Mouse (Mus musculus) fibroblast of lung, adult 2 months (primary cell): ENCODE data around the gene Adora3.

Experiments used
- DNase-seq: peaks from one replicate; pipeline ENCODE4 v3.0.0-alpha.2; 2011; ENCODE audit warnings: low read depth

The Adora3 gene

DNA sequence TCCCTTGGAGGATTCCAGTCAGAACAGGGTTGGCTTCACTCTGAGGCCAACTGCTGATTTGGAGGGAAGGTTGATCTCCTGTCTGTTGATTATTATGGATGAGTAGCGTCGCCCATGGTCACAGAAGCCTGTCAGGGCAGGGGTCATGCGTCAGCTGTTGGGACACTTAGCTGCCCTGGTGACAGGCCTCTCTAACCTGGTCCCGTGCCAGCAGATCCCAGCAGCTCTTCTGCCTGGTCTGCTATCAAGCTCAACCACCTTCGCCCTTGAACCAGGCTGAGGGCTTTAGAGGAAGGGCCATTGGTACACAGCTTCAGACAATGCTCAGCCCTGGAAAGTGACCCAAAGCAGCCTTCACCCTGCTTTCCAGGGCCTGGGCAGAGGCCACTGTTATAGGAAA lies 5.4 kb downstream of the Adora3 start:
- DNase-seq, result no peak

DNA sequence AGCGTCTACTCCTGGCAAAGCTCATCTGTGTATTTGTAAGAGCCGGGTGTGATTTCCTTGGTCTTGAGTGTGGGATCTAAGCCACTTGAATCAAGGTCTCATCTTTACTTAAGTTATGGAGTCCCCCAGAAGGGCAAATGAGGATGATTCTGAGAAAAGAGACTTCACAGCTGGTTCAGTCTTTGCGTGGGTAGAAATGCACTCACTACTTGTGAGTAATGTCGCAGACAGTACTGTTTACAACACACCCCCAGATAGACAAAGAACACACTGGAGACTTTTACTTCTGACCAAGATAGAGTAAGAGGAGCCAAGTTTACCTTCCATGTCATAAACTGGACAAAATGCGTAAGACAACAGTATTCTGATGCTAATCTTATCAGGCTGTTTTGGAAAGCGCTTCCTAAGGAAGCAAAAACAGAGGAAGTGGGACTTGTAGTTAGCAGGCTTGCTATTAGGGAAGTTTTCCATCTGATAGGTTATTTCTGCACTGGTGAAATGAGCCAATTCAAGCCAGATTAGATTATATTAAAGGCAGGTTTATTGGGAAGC lies 6.7 kb downstream of the Adora3 start:
- DNase-seq, result no peak

DNA sequence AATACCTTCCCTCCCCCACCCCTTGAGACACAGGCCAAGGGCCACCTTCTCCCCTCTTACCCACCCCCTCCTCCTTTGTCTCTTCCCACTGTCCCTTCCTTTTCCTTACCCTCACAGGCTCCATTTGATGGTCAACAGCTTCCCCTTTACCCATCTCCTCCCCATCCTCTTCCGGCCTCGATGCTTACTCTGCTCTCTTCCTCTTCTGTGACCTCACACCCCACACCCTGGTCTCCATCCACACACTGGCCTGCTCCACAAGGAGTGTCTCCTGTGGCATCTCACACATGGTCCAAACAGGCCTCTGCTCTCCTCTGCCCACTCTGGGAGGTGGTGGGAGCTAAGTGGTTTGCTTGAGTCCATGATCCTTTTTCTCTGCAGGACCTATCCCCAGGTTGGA lies 7.3 kb downstream of the Adora3 start:
- DNase-seq, result no peak

DNA sequence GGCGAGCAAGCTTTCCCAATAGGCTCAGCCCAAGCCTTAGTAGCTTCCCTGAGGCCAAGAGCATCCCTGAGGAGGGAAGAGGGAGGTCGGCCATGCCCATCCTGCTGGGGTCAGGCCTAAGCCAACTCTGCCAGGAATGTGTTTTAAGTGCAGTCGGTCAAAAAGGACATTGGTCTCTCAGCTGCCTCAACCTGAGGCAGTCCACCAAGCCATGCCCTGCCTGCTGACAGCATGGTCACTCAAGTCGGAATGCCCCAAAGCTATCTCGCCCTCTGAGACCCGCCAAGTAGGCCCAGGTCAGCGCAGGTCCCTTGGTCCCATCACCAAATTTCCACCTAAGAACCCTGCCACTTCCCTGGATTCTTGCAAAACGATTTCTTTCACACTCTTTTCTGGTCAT lies 8.1 kb downstream of the Adora3 start:
- no peak for DNase-seq

DNA sequence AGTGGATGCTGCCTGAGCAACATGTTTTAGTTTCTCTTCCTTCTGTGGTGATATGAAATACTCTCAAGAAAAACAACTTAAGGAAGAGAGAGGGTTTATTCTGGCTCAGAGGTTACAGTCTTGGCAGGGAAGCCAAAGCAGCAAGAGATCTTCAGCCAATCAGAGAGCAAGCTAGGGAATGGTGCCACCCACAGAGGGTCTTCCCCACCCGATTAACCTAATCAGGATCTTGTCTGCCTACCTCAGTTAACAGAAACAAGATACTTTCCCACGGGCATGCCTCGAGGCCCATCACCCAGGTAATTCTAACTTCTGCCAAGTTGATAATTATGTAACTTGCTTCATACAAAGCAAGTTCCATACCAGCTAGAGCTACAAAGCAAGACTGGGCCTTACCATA lies 9.8 kb downstream of the Adora3 start:
- DNase-seq, result no peak

DNA sequence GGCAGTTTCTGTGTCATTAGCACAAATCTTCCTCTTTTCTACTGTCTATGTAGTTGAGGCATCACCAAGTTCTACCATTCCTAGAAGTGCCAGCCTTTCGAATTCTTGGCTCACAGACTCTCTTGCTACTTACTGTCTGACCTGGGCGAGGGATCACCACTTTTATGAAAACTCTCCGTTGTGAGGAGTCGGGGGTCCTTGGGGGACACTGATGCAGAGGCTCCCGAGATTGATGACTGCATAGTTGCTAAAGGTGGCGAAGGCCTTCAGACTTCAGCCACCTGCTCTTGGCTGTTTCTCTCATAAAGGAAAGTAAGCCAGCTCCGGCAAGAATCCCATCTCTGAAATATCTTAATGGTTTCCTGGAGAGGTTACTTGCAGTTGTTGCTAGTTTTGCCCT lies 11.4 kb downstream of the Adora3 start:
- no peak for DNase-seq

DNA sequence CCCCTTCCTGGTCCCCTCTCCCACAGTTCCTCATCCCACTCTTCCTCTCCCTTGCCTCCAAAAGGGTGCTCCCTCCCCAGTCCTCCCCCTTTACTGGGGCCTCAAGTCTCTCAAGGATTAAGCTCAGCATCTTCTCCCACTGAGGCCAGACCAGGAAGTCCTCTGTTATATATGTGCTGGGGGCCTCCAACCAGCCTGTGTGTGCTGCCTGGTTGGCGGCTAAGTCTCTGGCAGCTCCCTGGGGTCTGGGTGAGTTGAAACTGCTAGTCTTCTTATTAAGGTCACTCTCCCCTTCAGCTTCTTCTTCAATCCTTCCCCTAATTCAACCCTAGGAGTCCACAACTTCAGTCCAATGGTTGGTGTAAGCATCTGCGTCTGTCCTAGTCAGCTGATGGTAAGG lies 12.5 kb downstream of the Adora3 start:
- DNase-seq, result no peak

DNA sequence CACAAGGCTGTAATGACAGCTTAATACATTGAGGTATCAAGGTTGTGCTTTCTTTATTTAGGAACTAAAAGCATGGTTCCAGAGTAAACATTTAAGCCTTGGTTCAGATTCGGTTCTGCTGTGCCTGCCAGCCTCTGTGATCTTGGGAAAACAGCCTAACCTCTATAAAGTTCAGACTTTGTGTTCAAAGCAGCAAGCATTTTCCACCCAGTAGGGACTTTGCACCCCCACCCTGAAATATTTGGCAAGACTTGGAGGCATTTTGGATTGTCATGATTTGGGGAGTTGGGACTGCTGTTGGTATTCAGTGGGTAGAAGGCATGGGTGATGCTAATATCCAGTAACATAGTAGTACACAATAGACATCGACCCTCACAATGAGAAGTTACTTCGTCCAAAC lies 18.3 kb downstream of the Adora3 start:
- DNase-seq, result no peak

DNA sequence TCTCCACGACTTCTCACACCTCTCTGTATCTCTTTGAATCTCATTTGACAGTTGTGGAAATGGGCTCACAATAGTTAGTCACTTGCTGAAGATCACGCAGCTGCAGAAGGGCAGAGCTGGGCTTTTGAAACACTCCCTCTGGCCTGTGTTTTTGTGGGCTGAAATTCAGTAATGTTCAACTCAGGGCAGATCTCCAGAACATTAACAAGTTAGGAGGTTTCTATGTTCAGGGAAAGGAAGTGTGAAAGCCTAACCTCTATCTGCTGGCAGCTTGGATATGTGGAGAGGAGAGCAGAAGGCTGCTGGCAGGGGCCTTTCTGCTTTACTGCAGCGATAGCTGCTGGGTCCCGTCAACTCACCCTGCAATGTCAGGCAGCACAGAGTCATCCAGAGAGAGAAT lies 19.6 kb downstream of the Adora3 start:
- DNase-seq, result no peak

DNA sequence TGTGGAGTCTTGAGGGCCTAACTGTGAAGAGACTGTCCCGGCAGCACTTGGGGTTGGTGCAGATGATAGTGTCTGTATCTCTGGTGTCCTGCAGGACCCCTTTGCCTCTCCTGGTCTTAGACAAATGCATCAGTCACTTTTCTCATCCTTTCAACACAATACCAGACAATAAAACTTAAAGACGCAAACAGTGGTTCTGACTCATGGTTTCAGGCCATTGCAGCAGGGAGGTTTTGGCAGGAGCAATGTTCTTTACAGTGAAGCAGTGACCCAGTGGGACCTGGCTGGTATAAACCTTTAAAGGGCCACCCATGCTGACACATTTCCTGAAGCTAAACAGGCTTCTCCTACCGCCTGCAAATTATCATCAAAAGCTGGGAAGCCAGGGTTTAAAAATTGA lies 20.5 kb downstream of the Adora3 start:
- DNase-seq, result no peak

DNA sequence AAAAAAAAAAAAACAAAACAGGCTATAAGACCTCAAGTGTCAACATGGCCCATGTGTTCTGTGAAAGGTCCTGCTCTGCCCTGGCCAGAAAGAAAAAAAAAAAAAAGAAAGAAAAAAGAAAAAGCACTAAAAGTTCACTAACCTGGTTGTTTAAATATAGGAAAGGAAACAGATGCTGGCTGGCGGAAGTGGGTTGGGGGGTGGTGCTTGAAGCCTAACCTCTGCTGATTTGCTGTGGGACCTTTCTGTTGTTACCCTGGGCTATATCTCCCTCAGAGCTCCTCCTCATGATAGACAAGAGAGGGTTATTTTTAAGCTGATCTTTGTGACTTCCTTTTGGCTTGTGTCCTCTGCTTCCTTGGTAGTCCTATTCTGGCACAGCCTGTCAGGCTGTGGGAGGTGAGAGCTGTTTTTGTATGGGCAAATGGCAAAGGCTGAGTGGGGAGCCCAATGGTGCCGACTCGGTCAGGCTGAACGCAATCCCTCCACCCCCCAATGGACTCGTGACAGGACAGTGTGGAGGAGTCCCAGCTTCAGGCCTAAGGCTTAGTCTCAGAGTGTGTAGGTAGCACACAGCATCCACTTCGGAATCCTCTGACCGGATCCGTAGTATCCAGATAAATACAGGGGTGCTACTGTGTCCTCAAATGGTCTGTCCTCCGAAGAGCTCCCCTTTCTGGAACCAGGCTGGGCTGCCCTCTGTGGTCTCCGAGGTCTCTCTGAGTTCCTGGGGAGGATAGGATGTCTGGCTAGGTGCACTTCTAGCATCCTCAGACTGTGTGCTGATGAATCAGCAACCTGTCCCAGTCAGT lies 21.3 kb downstream of the Adora3 start:
- no peak for DNase-seq

DNA sequence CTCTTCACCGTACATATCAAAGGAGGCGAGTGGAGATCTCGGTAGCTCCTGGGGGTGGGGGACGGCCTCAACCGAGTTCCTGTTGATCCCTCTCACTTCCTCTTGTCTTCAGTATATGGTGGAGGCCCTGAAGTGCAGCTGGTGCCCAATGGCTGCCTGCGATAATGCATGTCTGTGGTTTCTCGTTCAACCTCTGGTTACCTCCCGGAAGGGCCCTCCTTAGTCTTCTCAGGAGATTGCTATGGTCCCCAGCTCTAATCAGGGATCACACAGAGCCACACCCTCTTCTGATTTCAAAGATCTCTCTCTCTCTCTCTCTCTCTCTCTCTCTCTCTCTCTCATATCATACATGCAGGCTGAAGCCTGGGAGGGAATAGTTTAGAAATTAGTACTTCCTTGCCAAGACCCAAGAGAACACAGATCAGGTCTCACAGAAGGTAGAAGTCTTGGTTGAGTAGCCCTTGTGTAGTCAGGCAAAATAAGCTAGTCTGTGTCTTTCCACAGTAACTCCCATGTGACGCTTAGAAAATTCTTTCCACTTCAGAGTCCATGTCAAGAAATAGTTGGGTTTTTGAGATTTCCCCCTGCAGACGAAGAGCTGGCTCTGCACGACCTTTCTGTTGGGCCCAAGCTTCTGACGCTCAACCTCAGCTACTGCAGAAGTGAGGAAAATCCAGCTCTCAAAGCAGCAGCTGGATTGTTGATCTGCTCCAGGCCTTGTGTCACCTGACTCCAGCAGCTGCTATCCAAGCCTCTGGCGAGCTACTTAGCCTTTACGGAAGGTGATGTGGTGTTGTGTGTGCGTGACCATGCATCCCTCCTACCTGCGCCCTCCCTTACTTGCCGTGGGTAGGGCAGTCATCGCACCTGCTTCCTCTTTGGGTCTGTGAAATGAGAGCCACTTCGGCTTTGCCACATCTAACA lies 22.2 kb downstream of the Adora3 start:
- DNase-seq, result no peak

DNA sequence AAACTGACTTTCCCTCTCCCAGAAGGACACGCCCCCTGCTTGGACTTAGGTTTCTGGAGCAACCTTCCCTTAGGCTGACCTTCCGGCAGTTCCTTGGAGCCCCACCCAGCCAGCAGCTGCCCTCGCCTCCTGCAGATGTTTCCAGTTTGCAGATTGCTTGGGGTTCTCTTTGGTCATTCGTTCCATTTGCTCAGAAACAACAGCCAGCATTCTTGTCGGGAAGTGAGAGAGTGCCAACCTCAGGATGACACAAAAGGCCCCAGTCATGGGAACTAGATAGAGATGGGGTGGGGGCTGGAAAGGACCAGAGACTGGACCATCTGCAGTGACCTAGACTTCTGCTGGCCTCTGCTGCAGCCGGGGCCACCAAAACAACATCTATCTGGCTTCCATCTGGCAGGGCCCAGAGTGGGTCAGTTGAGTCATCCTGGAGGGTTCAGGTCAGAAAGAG lies 23.3 kb downstream of the Adora3 start:
- no peak for DNase-seq

DNA sequence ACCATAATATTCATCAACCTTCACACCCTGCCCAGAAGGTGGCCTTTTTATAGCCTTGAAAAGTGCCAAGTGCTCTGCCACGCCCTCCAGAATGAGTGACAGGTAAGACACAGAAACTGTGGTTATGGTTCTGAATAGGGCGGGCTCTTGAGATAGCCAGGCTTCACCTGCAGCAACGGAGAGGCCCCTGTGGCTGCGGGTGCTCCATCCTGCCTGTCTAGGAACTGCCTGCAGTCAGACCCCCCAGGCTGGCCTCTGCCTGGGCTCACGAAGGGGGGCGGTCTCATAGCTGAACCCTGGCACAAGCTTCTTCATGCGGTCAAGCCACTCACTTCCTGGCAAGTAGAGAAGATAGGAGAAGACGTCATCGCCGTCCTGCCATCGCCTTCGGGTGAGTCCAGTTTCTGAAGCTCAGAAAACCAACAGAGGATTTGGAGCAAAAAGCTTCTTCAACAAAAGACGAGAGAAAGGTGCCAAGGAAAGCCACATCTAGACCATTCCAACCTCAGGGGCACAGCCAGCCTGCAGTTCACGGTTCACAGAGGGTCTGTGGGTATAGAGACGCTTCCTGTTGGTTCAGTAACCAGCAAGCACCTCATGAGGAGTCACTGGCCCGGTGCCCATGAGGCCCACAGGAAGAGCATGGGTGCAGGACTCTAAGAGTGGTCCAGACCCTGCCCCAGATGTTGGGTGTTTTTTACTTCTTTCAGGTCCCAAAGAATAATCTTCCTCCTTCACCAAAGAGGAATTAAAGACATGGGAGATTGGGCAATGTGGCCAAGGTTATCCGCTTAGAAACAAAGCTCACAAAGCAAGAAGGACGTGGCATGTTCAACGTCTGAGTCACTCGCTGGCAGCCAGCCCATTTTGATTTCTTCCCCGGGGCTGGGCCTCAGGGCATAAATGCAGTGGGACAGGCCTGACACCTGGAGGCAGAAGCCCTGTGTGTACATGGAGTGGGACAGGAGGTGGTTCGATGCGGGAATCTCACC lies 24.2 kb downstream of the Adora3 start:
- DNase-seq, result peak; percentile 78

DNA sequence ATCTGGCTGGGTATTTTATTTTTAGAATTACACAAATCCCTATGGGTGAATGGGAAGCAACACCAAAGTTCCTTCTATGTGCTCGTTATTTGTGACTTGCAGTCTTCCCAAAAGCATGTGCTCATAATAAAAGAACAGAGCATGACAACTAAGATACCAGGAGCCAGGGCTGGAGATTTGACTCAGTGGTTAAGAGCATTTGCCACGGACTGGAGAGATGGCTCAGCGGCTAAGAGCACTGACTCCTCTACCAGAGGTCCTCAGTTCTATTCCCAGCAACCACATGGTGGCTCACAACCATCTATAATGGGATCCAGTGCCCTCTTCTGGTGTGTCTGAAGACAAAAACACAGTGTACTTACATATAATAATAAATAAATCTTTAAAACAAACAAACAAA lies 26.2 kb downstream of the Adora3 start:
- no peak for DNase-seq

DNA sequence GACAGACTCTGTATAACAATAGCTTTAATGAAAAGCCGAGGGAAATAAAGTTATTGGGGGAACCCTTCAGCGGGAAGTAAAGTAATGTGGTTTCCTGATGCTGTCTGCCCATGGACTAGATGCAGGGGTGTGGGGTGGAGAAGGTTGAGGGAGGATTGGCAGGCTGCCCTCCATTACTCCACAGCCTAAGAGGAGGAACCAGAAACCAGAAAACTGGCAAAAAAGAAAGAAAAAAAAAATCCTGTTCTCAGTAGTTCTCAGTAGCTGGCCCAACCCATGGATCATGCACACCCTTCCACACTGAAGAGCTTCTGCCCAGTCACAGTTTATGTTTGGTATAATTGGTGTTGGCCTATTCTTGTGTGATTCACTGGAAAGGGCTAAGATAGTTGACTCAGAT lies 27.7 kb downstream of the Adora3 start:
- DNase-seq, result peak; percentile 48

DNA sequence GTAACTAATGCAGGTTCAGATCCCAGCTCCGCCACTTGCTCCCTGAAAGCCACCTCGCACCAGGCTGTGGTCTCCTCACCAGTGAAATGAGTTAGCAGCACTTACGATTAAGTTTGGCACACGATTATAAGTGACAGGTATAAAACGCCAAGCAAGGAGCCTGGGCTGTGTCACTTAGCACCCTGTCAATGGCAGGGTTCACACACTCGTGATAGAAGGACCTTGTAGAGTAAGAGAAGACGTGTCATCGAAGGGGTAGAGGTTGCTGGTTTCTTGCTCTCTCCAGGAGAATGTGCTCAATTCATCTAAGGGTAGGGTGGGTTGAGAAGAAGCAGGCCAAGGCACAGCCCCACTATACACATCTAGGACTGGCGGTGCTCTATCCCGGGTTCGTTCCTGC lies 28.2 kb downstream of the Adora3 start:
- no peak for DNase-seq

DNA sequence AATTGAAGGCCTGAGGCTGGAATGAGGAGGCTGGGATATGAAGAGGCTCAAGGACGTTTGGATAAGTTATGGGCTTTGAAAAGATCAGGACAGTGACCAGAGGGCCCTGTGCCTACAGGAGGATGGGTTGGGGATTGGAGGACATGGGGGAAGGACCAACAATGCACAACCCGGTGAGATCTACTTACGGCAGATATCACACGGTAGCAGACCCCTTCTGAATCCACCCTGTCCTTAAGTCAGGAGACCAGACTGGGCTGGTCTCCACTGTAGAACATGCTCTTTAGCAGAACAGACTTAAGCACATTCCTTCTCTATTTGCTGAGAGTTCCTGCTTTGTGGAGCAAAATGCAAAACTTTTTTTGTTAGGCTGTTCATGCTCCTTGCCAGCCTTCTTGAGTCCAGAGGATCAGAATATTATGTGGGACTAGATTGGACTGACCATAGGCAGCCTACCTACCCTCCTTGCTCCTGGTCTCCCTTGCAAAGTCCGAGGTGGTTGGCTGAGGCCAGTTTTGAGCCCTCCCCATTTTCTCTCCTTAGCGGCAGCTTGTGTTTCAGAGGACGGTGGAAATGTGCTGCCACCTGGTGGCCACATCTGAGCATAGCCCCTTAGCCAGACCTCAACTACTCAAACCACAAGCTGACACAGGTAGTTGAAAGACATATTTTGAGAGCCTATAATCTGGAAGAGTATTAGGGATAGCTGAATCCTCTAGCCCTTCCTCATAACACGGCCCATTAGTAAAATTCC lies 28.9 kb downstream of the Adora3 start:
- peak; percentile 72 for DNase-seq

DNA sequence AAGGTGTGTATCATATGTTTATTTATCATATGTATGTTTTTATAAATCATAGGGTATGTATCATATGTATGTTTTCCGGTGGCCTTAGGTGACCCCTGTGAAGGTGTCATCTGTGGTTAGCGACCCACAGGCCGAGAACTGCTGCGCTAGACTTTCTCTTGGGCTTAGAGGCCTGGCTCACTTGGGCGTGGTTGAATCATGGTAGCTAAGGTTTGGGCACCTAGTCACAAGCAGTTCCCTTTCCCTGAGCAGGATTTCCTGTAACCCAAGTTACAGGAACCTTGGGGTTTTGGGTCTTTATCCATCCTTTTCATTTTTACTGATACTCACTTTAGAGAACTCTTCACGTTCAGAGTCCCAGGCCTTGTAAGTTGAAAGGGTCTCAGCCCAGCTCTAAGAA lies 29.6 kb downstream of the Adora3 start:
- DNase-seq, result no peak

DNA sequence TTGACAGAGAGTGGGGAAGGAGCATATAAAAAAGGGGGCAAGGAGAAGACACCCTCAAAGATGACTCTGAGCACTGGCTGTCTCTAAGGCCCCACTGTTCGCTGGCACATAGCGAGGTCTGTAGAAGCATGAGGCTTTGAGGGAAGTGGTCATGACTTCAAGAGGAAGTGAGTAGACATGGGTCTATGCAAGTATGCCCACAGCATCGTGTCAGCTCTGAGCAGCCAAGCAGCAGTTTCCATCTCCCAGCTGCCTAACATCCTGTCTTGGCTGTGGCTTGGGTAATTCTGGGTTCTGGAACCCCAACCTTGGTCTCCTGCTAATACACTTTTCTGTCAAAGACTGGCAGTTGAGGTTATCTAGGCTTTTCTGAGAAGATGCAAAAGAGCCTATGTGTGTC lies 30.1 kb downstream of the Adora3 start:
- DNase-seq, result no peak

DNA sequence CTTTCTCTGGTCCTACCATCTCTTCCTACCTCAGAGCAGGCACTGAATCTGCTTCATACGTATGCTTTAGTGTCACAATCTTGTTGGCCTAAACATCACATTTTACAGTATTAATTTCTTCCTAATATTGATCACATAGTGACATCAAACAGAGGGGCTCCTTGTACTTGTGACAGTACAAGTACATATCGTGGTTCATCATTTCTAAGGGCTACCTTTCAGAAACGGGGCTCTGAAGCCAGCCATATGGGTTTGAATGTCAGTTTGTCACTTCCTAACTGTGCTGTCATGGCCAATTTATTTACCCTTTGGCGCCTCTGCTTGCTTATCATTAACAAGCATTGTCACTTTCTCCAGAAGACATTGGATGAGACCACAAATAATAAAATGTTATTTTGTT lies 30.8 kb downstream of the Adora3 start:
- no peak for DNase-seq
